Mouse (Mus musculus) monocyte, adult 5-6 weeks (primary cell): ENCODE measurements around the gene Rarb. TPM values are rescaled to one million over a fixed set of nuclear protein-coding genes. Genes with fewer than 3 reads are reported as not detected.

Experiments used
- ATAC-seq: fragments of 153-309, 156-312 bp; replicated peaks from 2 replicates; pipeline ENCODE4 v1.8.0; 2017; ENCODE audit warnings: mild to moderate bottlenecking; ENCODE audit not compliant: low TSS enrichment, insufficient number of reproducible peaks, severe bottlenecking, poor library complexity, low FRiP score
- total RNA-seq: library from RNA; stranded (forward); fragments of 200-1000, 200-491, 200-594 nt; gene quantifications from 3 replicates; pipeline ENCODE4 v1.2.3, GENCODE M21; 2017

The Rarb gene
- total RNA-seq, 1 experiment from 2014 or later, result 0.67 TPM

DNA sequence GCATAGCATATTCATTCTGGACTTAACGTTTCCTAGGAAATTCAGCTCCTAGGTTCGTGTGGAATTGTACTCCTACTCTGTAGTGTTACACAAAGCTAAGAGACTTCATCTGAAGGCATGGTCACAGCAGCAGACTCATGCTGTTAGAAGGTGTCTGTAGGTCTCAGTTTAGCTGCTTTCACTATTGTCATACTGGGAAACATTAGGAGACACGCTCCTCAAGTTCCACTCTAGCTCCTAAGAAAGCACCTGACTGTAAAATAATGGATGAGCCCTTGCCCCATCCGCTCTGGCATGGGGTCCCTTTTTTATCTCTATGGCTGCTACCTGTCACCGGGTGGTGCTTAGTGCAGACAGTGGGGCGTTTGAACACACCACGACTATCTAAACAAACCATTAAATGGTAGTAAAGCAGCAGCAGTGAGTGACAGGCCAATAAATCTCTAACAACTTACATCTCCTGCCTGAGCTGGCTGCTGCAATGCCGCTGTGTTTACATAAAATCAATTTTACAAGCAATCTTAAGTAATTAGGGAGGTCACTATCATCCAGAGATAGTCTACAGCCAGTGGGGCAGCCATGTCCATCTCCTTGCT, 214.4 kb downstream of the Rarb start:
- ATAC-seq, result no peak

- ATAC-seq, result no peak
Observed at GRCm38 (mm10) chr14:16603040-16603590, 215.8 kb downstream of the Rarb start.

GRCm38 (mm10) chr14:16599224-16599623, 219.7 kb downstream of the Rarb start:
- ATAC-seq, result no peak

GRCm38 (mm10) chr14:16598074-16598501, 220.9 kb downstream of the Rarb start:
- ATAC-seq, result no peak

GRCm38 (mm10) chr14:16589139-16589538, 229.8 kb downstream of the Rarb start:
- ATAC-seq, result no peak

- no peak for ATAC-seq
Observed at GRCm38 (mm10) chr14:16578100-16578499, 240.9 kb downstream of the Rarb start.

DNA sequence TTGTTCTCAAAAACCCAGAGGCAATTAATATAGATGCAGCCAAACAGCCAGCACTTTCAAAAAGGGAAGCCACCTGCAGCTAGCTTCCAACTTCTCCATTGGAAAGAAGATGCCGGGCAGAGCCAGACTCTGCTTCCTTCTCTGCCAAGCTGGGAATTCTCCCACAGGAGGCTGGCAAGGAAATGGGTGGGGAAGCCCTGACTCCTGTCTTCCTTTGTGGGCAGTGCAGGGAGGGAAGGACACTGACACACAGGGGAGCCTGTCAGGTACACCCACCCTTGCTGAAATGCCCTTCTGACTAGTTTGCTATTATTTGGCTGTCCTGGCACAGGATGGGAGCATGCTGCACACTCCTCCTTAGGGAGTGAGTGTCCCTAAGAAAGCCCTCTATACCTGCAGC, 241.9 kb downstream of the Rarb start:
- no peak for ATAC-seq

DNA sequence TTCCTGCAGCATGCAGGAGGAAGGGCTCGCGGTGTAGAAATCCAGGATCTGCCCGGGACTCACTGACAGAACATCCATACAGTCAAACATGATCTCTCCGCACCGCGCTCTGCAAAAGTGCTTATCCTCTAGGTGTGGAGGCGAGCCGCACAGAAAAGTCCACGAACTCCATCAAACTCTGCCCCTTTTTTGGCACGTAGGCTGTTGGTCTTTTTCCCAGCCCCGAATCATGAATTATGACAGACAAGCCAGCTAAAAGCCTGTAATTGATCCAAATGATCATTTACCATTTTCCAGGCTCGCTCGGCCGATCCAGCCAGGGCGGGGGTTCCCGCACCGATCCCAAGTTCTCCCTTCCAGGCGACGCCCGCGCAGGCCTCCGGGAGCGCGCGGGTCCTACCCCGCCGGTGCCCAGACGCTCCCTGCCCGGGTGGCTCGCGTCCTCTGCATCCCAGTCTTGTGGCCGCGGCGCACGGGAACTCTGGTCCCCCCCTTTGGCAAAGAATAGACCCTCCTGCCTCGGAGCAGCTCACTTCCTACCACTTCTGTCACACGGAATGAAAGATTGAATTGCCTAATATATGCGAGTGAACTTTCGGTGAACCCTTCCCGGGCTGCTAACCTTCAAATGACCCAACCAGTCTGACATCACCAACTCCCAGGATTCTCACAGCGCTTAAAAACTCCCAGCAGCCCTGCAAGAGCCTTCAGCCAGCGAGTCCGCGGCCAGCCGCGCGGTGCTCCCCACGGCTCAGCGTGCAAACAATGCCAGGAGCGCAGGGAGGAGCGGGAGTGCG, 243.8 kb downstream of the Rarb start:
- peak; percentile 73; the same call in 1 of the 2 replicates for ATAC-seq

GRCm38 (mm10) chr14:16573475-16574171, 245.3 kb downstream of the Rarb start:
- ATAC-seq, result no peak

GRCm38 (mm10) chr14:16572755-16573340, 246.1 kb downstream of the Rarb start:
- ATAC-seq, result no peak

DNA sequence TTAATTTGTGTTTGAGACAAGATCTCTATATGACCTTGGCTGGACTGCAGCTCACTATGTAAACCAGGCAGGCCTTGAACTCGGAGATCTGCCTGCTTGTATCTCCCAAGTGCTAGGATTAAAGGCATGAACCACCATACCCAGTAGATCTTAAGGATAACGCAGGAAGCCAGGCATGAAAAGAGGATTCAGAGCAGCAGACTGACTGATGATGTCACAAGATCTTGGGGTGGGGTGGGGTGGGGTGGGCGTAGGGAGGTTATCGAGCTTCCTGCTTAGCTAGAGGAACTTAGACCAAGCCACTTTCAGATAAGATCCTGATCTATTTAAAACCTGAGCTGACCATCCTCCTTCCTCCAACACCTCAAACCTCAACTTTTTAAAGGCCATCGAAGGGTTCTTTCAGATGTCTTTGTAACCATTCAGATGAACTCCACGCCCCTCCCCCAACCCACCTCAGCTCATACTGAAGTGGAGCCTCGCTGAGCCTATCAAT, 249.4 kb downstream of the Rarb start:
- ATAC-seq, result peak; percentile 51; the same call in 1 of the 2 replicates

- ATAC-seq, result no peak
Observed at GRCm38 (mm10) chr14:16566920-16567319, 252.0 kb downstream of the Rarb start.

- peak; percentile 83 for ATAC-seq
Observed at GRCm38 (mm10) chr14:16563912-16564311, 255.0 kb downstream of the Rarb start.

- no peak for ATAC-seq
Observed at GRCm38 (mm10) chr14:16561496-16562170, 257.3 kb downstream of the Rarb start.

DNA sequence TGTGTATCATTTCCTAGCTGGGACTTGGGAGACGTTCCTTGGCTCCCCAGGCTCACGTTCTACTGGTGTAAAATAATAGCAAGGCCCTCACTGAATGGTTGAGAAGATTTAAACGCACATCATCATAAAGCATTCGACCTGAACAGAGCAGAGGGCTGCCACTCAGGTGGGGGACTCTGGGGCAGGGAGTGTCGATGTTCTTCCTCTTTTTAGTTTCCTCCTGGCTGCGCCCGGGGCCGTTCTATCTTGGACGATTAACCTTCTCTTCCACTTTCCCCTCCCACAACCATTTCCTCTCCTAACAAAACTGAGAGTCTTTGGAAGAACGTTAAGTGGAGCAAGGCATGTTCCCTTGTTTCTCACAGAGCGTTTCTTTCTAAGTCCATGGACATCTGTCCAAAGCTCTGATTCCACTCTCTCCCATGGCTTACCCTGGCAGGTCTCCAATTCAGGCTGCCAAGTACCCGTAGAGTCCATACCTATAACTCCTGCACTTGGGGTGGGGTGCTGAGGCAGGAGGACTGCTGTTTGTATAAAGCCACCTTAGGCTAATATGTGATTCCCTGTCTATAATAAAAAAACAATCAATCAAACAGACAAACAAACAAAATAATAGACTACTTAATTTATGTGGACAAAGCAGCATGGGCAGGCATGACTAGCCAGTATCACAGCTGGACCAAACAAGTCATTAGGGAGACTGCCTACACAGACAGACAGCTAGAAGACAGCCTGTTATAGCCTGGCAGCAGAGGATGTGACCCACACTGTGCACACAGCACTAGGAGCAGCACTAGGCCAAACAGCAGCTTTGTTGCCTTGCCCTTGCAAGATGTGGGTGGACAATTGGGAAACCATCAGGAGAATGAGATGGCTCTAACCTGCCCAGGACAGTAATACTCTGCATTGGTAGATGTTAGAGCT, 259.4 kb downstream of the Rarb start:
- ATAC-seq, result no peak

DNA sequence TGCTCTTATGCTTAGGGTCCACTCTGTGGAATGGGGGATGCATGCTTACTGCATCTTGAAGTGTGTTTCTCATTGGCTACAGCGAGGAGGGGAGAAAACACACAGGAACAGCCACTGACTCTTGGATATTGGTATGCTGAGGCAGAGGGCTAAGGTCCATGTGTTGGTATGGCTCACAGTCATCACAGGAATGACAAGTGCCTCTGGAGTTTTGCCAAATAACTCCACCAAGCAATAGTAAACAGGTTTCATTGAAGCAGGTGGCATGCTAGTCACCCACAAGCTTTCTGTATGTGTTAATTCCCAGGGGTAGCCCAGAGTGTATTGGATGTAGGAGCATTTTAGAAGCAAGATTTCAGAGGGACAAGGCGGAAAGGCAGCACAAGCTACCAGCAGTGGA, 260.9 kb downstream of the Rarb start:
- no peak for ATAC-seq

GRCm38 (mm10) chr14:16554643-16555459, 264.1 kb downstream of the Rarb start:
- no peak for ATAC-seq
